Mouse (Mus musculus) forebrain, embryonic 11.5 days (tissue): ENCODE data around the gene Galc. TPM values are rescaled to one million over a fixed set of nuclear protein-coding genes. Genes with fewer than 3 reads are reported as not detected.

Source experiments
- ATAC-seq: fragments of 200-750 bp; cut with Nextera tagmentation; replicated peaks from 2 replicates; pipeline ENCODE4 v1.8.0; 2017; ENCODE audit warnings: moderate TSS enrichment; ENCODE audit not compliant: low FRiP score
- DNase-seq: peaks from one replicate; pipeline ENCODE4 v3.0.0-alpha.2; 2017; ENCODE audit warnings: low spot score
- H3K27ac ChIP-seq: fragments of 300-500 bp; sonication (generic); 2 replicates; pipeline ENCODE4 v1.5.1; 2014; ENCODE audit warnings: low read depth, low read length
- H3K27me3 ChIP-seq: fragments of 300-500 bp; sonication (generic); 2 replicates; pipeline ENCODE4 v1.6.1; 2014; ENCODE audit warnings: mild to moderate bottlenecking, low read length, mixed read lengths; ENCODE audit not compliant: control insufficient read depth, insufficient read depth
- H3K36me3 ChIP-seq: fragments of 300-500 bp; sonication (generic); 2 replicates; pipeline ENCODE4 v1.6.1; 2014; ENCODE audit warnings: mild to moderate bottlenecking, low read length, moderate library complexity, mixed read lengths; ENCODE audit not compliant: control insufficient read depth, insufficient read depth
- H3K4me1 ChIP-seq: fragments of 300-500 bp; sonication (generic); replicated peaks from 2 replicates; pipeline ENCODE4 v1.6.1; 2014; ENCODE audit warnings: low read length, mixed read lengths; ENCODE audit not compliant: control insufficient read depth, insufficient read depth
- H3K4me2 ChIP-seq: fragments of 300-500 bp; sonication (generic); 2 replicates; pipeline ENCODE4 v1.6.1; 2014; ENCODE audit warnings: low read depth, mild to moderate bottlenecking, low read length, moderate library complexity, mixed read lengths; ENCODE audit not compliant: severe bottlenecking
- H3K4me3 ChIP-seq: fragments of 300-500 bp; sonication (generic); 2 replicates; pipeline ENCODE4 v1.5.1; 2014; ENCODE audit warnings: low read depth, low read length
- H3K9ac ChIP-seq: fragments of 300-500 bp; sonication (generic); 2 replicates; pipeline ENCODE4 v1.6.1; 2014; ENCODE audit warnings: low read length
- H3K9me3 ChIP-seq: fragments of 300-500 bp; sonication (generic); 2 replicates; pipeline ENCODE4 v1.6.1; 2016; ENCODE audit warnings: low read length, mixed read lengths; ENCODE audit not compliant: control insufficient read depth
- WGBS: fragments of 180-500 bp; shearing (Covaris S2); extraction: QIAGEN DNeasy Blood & Tissue Kit; methylation state at CpG from one replicate; pipeline ENCODE4 v1.1.7; 2014; 5-methylcytosine and 5-hydroxymethylcytosine counted together
- polyA plus RNA-seq: library from polyadenylated mRNA; unstranded; fragments of >200 nt; fragmentation: Nextera tagmentation; extraction: Ambion mirVana; gene quantifications from 2 replicates; pipeline ENCODE4 v1.2.1, GENCODE M21; 2014

The Galc gene
- polyA plus RNA-seq, 1 experiment from 2014 or later: 16.4 TPM

DNA sequence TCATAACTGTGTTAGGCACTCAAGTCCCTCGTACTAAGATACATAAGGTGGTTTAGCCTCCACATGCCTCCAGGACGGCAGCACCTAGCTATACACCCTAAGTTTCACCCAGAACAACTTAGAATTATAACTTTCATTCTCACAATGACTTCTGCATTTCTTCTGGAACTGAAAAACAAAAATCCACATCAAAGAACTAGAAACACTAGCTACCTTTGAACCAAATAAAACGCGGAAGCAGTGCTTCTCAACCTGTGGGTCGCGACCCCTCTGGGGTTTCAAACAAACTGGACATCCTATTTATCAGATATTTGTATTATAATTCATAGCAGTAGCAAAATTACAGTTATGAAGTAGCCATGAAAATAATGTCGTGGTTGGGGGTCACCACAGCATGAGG, 45.5 kb downstream of the Galc start:
- ATAC-seq: no peak
- no peak overlapping the region for H3K4me2 ChIP-seq
- H3K9ac ChIP-seq: no peak overlapping the region
- H3K4me3 ChIP-seq: no peak overlapping the region
- H3K36me3 ChIP-seq: no peaks in the 10 kb centered on the region
- no peak overlapping the region for H3K27ac ChIP-seq
- DNase-seq: no peak
- WGBS: 88% methylated on average over 7 of the region's 7 CpGs
- H3K27me3 ChIP-seq: no peaks in the 10 kb centered on the region
- H3K9me3 ChIP-seq: no peaks in the 10 kb centered on the region
- H3K4me1 ChIP-seq: no peaks in the 10 kb centered on the region

GRCm38 (mm10) chr12:98213332-98213731, 45.9 kb downstream of the Galc start:
- H3K27me3 ChIP-seq: no peaks in the 10 kb centered on the region
- no peaks in the 10 kb centered on the region for H3K36me3 ChIP-seq
- H3K9me3 ChIP-seq: no peaks in the 10 kb centered on the region
- H3K9ac ChIP-seq: no peak overlapping the region
- no peak overlapping the region for H3K4me3 ChIP-seq
- ATAC-seq (no peak), DNase-seq (no peak)
- WGBS: 93% methylated on average over 7 of the region's 7 CpGs
- H3K4me1 ChIP-seq: no peaks in the 10 kb centered on the region
- no peak overlapping the region for H3K4me2 ChIP-seq
- no peak overlapping the region for H3K27ac ChIP-seq

DNA sequence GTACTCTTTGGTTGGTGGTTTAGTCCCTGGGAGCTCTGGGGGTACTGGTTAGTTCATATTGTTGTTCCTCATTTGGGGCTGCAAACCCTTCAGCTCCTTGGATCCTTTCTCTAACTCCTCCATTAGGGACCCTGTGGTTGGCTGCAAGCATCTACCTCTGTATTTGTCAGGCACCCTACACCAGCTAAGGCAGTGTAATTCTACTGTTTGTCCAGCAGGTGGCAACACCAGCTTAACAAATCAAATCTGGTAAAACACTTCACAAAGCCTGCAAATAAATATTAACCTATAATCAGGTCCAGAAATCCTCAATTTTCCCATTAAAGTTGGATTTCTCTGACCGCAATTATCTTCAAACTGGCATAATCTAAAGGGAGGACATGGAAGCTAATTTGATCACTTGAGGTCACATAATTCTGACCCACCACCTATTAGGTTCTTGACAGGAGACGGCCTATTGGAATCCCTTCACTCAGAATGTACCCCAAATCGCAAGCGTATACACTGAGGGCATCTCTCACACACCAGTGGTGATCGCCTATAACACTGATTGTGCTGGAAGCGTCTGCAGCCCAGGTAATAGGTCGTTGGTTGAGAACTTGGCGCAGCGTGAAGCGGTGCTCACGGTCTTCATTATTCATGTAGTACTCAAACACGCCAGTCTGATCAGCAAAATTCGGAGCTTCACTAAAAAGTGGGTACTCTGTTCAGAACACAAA, 46.6 kb downstream of the Galc start:
- H3K27ac ChIP-seq: no peak overlapping the region
- no peaks in the 10 kb centered on the region for H3K4me1 ChIP-seq
- no peaks in the 10 kb centered on the region for H3K9me3 ChIP-seq
- no peaks in the 10 kb centered on the region for H3K36me3 ChIP-seq
- WGBS: 90% methylated on average over 13 of the region's 13 CpGs
- no peak overlapping the region for H3K4me3 ChIP-seq
- peak; percentile 76 for ATAC-seq
- no peak overlapping the region for H3K9ac ChIP-seq
- no peak overlapping the region for H3K4me2 ChIP-seq
- DNase-seq: no peak
- H3K27me3 ChIP-seq: no peaks in the 10 kb centered on the region

GRCm38 (mm10) chr12:98210495-98210894, 48.8 kb downstream of the Galc start:
- DNase-seq: no peak
- 91% methylated on average over 6 of the region's 6 CpGs for WGBS
- no peaks in the 10 kb centered on the region for H3K36me3 ChIP-seq

DNA sequence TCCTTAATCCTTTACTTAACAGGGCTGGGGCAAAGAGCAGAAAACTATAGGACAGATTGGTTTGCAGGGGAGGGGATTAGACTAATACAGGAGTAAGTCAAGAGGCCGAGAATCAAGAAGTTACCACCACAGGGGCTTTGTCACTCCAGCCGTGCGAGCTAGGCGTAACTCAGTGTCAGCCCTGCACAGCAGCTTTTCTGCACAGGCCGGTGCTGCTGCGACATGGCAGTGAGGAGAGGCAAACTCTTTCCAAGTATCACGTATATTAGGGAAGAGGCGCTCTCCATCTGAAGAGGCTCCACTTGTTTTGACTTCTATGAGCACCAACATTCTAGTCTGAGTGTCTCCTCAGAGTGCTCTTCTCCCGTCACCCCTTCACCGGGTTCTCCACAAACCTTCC, 51.2 kb downstream of the Galc start:
- Histone ChIP-seq H3K27ac (no peak overlapping the region), H3K4me2 (no peak overlapping the region), H3K36me3 (no peaks in the 10 kb centered on the region), H3K4me3 (no peak overlapping the region), H3K4me1 (no peaks in the 10 kb centered on the region), H3K9ac (no peak overlapping the region), H3K9me3 (no peaks in the 10 kb centered on the region), H3K27me3 (no peaks in the 10 kb centered on the region)
- DNase-seq: no peak
- ATAC-seq: no peak
- WGBS: 83% methylated on average over 10 of the region's 10 CpGs

More at GRCm38 (mm10) chr12:98210495-98210894, 48.8 kb downstream of the Galc start:
- Histone ChIP-seq H3K9me3 (no peaks in the 10 kb centered on the region), H3K9ac (no peak overlapping the region), H3K27me3 (no peaks in the 10 kb centered on the region), H3K4me3 (no peak overlapping the region), H3K4me1 (no peaks in the 10 kb centered on the region), H3K4me2 (no peak overlapping the region), H3K27ac (no peak overlapping the region)
- no peak for ATAC-seq

DNA sequence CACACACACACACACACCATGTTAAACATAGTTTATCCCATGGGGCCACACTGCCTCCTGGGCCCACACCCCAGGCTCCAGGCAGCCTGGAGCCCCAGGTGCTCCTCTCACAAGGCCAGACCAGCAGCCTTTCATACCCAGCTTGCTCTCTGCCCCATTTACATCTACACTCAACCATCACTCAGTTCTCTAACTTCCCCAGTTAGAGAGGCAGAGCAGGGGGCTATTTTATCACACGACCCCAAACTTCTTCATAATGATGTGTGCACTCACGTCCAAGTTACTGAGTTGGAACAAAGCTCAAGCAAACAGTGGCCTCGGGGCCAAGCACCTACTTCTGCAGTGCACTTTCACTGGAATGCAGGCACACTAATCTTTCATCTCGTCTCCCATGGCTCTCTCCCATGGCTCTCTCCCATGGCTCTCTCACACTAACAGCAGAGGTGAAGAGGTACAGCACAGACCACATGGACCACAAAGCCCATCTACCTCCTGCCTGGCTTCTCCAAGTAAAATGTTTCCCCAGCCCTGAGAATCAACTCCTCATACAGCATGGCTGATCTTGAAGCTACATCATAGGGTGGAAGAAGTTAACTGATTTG, 53.7 kb downstream of the Galc start:
- Histone ChIP-seq H3K27me3 (no peaks in the 10 kb centered on the region), H3K4me2 (no peak overlapping the region), H3K9me3 (no peaks in the 10 kb centered on the region), H3K27ac (no peak overlapping the region), H3K4me3 (no peak overlapping the region), H3K4me1 (no peaks in the 10 kb centered on the region), H3K36me3 (no peaks in the 10 kb centered on the region), H3K9ac (no peak overlapping the region)
- ATAC-seq (no peak), DNase-seq (no peak)
- 78% methylated on average over 4 of the region's 4 CpGs for WGBS

DNA sequence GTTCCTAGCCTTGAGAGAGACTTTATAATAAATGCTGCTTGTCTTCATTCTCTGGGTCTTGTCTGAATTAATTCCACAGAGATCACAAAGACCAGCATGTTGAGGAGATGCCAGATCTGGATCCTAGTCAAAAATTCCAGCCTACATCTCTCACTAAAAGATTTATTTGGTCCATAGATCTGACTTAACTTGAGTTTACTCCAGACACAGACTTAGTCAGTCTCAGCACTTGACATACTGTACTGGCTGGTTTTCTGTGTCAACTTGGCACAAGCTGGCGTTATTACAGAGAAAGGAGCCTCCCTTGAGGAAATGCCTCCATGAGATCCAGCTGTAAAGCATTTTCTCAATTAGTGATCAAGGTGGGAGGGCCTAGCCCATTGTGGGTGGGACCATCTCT, 61.9 kb downstream of the Galc start:
- 64% methylated on average over 1 of the region's 1 CpGs for WGBS
- ATAC-seq: no peak
- H3K4me1 ChIP-seq: no peaks in the 10 kb centered on the region
- H3K27ac ChIP-seq: no peak overlapping the region
- H3K36me3 ChIP-seq: no peaks in the 10 kb centered on the region
- H3K27me3 ChIP-seq: no peaks in the 10 kb centered on the region
- no peak for DNase-seq
- H3K9me3 ChIP-seq: no peaks in the 10 kb centered on the region
- H3K9ac ChIP-seq: no peak overlapping the region
- H3K4me3 ChIP-seq: no peak overlapping the region
- H3K4me2 ChIP-seq: no peak overlapping the region

GRCm38 (mm10) chr12:98190201-98190600, 69.1 kb downstream of the Galc start:
- WGBS: 78% methylated on average over 1 of the region's 1 CpGs
- Histone ChIP-seq H3K4me2 (no peak overlapping the region), H3K9ac (no peak overlapping the region), H3K27me3 (no peaks in the 10 kb centered on the region), H3K4me3 (no peak overlapping the region), H3K27ac (no peak overlapping the region), H3K36me3 (no peaks in the 10 kb centered on the region), H3K9me3 (no peaks in the 10 kb centered on the region), H3K4me1 (no peaks in the 10 kb centered on the region)
- DNase-seq (no peak), ATAC-seq (no peak)

DNA sequence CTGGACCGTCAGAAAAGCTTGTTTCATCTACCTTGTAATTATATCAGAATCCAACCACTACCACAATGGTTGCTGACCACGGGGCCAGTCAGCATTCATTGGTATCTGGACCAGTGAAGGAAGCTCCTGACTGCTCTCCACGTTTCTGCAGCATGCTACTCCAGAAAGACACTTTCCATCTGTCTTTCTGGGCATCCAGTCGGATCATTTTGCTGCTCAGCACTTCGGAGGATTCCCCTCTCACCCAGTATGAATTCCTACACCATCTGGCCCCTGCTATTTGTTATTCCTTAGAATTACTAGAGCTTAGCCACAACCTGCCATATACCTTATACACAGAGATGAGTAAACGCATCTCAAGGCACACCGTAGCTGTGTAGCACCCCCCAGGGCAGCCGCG, 70.2 kb downstream of the Galc start:
- Histone ChIP-seq H3K27ac (no peak overlapping the region), H3K36me3 (no peaks in the 10 kb centered on the region), H3K4me1 (no peaks in the 10 kb centered on the region), H3K9ac (no peak overlapping the region), H3K4me2 (no peak overlapping the region), H3K9me3 (no peaks in the 10 kb centered on the region), H3K27me3 (no peaks in the 10 kb centered on the region), H3K4me3 (no peak overlapping the region)
- DNase-seq (no peak), ATAC-seq (no peak)
- 88% methylated on average over 9 of the region's 9 CpGs for WGBS
